Mouse (Mus musculus): ENCODE measurements around the gene Cyp2a12. TPM values are rescaled to one million over a fixed set of nuclear protein-coding genes. Genes with fewer than 3 reads are reported as not detected.
"Not testable (repeated sequence)": the region's sequence is repeated elsewhere in the genome, so short reads cannot be mapped to it uniquely, and the experiment has no call there.

Gene Cyp2a12
- not detected in 2 replicates for total RNA-seq (2014; fragmentation: Nextera tagmentation)
- not detected in 2 replicates for total RNA-seq (2017)

DNA sequence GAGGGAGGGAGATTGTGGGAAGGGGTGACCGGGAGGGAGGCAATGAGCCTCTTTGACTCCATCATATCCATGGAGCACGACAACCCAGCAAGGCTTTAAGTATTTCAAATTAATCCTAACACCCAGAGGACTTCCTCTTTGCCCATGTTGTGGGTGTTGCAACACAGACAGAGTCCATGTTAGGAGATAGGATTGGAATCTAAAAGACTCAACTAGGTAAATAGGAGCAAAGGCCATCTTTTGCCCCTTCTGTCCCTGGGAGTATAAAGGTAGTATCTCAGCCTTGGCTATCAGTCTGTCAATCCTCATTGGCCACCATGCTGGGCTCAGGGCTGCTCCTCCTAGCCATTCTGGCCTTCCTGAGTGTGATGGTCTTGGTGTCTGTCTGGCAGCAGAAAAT is at the start of gene Cyp2a12:
Gene Cyp2a12, plus strand, starts transcription at position 293 of the 400 bp plus-strand sequence.
- no peak for ATAC-seq (replicated peaks; ENCODE audit: low FRiP score, low TSS enrichment, poor library complexity, severe bottlenecking)

DNA sequence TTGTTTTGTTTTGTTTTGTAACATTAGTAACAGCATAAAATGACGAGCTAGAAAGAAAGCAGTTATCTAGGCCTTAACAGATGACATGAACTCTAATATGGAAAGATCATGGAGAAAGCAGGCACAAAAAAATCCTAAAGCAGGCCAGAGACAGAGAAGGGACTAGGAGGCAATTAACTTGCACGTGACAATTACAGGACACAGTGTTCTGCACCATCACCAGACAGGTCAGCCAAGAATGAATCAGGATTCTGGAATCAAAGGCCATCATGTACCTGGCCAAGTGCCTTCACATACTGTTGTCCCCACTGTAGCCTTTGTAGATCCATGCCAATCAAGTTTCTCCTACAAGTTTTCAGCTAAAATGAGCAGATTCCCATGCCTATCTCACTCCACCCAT is 47.4 kb upstream of the Cyp2a12 start:
- not testable (repeated sequence) for ATAC-seq (replicated peaks; ENCODE audit: low FRiP score, low TSS enrichment, poor library complexity, severe bottlenecking)

DNA sequence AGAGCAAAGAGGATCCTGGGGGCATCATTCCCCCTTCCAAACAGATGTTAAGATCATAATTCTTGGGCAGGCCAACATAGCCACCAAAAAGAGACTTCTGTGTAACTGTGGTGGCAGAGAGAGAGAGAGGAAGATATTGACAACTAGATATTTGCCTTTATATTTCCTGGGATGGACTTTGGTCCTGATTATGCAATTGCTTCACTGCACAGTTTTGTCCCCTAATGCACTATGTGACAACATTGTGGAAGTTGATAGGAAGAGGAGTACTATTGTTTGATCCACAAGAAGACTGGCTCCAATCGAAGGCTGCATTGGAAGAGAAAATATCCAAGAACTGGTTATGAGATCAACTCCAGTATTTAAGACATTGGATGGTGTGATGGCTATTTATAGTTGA is 46.9 kb upstream of the Cyp2a12 start:
- ATAC-seq (replicated peaks; ENCODE audit: low FRiP score, low TSS enrichment, poor library complexity, severe bottlenecking), result not testable (repeated sequence)

DNA sequence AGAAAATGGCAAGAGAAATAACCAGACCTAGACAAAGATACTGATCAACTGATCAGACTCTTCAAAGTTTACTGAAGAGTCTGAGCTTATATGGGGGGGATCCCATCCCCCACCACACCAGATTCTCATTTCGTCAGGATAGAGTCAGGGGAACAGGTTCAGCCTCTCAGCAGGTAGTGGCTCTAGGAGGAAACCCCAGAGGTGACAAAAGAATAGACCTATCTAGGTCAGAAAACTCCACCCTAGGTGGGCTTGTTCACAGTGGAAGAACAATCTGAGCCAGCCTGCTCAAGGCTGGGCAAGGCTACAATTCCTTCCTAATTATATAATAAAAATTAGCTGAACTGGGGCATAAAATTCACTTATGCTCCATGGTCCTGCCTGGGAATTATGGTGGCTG is 46.3 kb upstream of the Cyp2a12 start:
- ATAC-seq (replicated peaks; ENCODE audit: low FRiP score, low TSS enrichment, poor library complexity, severe bottlenecking), result no peak

DNA sequence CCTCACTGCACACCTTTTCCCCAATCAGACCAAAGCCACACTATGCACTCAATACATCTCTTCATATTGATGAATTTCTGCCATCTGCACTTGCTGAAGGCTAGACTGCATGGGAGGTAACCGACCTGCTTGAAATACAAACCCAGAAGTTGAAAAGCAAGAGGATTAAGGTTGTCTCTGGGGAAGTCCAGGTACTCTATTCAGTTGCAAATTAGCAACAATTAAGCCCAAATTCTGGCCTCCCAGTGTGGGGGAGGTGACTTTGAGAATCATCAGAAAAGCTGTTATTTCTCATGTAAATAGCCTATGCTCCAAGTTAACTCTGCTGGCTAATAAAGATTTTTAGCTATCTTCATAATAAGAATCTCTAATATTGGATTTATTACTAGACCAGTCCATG is 45.7 kb upstream of the Cyp2a12 start:
- ATAC-seq (replicated peaks; ENCODE audit: low FRiP score, low TSS enrichment, poor library complexity, severe bottlenecking), result not testable (repeated sequence)

DNA sequence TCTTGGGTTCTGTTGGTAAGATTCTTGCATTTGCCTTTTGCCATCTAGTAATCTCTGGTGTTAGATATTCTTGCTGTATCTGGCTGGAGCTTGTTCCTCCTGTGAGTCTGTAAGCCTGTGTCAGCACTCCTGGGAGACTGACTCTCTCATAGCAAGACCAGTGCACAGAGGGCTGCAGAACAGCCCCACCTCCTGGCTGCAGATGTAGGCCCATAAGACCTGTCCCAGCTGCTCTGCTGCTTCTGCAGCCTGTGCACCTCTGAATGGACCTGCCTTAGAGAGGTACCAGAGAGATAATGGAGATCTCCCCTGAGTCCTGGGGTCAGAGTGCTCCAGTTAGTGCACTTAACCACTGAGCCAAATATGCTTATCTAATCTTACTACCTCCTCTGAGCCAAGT is 2.3 kb upstream of the Cyp2a12 start:
- not testable (repeated sequence) for ATAC-seq (replicated peaks; ENCODE audit: low FRiP score, low TSS enrichment, poor library complexity, severe bottlenecking)

DNA sequence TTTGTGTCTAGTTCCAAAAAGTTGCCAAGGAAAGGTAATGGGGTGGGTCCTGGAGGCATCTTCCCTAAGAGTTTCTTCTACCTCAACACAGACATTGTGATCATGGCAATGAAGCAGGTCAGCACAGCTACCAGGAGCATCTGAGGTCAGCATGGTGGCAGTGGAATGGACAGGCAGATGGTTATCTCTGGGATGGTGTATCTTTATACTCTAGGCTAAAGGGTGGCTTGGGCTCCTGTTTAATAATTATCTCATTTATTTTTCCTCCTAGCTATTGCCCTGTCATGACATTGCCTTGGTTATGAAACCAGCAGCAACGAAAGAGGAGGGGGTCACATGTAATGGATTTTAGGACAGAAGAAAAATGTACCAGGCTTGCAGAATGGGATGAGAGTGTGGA is 20.0 kb downstream of the Cyp2a12 start:
- ATAC-seq (replicated peaks; ENCODE audit: low FRiP score, low TSS enrichment, poor library complexity, severe bottlenecking), result not testable (repeated sequence)

DNA sequence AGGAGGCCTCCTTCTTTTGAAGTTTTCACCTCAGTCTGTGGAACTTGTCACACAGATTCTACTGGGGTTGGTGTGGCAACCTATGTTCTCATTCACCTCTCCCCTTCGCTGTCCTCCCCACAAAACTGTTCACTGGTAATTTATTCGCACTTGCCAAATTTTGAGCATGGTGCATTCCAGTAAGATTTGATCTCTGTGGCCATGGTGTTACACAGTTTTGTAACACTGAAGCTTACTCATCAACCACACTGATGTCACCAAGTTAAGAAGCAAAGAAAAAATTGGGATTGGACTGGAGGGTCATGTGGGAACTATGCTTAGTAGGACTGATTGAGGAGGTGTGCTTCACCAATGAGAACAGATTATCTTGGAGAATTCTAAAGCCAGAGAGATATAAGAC is 30.5 kb downstream of the Cyp2a12 start:
- not testable (repeated sequence) for ATAC-seq (replicated peaks; ENCODE audit: low FRiP score, low TSS enrichment, poor library complexity, severe bottlenecking)

DNA sequence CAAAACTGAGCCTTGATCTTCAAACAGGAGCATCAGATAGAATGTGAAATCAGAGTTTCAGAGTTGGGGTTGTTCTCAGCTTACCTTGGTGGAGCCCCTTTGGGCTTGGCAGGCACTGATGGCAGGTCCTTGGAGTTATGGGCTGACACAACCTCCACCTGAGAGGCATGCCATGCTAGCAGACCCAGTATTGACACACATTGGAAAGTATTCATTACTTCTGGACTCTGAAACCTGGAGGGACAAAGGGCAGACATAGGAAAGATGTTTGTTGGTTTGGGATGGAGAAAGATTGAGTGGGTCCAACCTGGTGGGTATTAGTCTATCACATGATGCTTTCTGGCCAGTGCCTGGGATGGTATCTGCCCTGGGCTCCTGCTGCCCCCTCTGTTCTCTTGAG is 31.0 kb downstream of the Cyp2a12 start:
- not testable (repeated sequence) for ATAC-seq (replicated peaks; ENCODE audit: low FRiP score, low TSS enrichment, poor library complexity, severe bottlenecking)

DNA sequence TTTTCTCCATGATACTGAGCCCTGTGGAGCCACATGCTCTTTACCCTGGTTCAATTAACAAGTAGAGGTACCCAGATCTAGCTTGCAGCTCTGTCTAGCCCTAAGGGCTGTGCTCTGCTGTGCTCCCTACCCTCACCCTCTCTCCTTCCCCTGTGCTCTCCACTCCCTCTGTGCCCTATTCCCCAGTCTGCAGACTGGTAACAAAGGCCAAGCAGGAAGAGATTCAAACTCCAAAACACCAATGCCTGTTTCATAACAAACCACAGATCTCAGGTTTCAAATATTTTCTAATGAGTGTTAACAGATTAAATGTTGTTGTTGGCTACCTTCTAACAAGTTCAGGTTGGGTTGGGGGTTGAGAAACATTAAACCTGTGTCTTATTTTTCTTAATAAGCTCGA is 49.8 kb downstream of the Cyp2a12 start:
- ATAC-seq (replicated peaks; ENCODE audit: low FRiP score, low TSS enrichment, poor library complexity, severe bottlenecking), result no peak

DNA sequence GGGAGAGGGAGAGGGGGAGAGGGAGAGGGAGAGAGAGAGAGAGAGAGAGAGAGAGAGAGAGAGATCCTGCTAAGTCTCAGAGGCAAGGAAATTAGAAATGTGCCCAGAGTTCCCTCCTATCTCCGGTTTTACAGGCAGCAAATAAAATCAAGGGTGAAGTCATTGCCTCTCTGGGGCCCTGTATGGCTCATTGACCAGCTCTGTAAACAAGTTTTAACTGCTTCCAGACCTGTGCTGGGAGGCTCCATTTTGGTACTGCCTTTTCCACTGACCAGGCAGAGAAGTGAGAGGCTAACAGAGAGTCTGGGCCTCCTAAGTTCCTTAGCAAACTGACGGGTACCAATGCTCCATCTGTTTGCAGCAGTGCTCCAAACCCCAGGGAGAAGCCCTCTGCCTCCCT is 52.7 kb downstream of the Cyp2a12 start:
- no peak for ATAC-seq (replicated peaks; ENCODE audit: low FRiP score, low TSS enrichment, poor library complexity, severe bottlenecking)

Other genes starting within 250 kb of the Cyp2a12 start
- gene Cyp2g1, start 220.2 kb upstream of the Cyp2a12 start, total RNA-seq (2014; fragmentation: Nextera tagmentation), result not detected in 2 replicates
- not detected in 2 replicates for gene Cyp2g1, start 220.2 kb upstream of the Cyp2a12 start, total RNA-seq (2017)
- gene Cyp2a5, start 193.8 kb upstream of the Cyp2a12 start, total RNA-seq (2014; fragmentation: Nextera tagmentation), result not detected in 2 replicates
- not detected in 2 replicates for gene Cyp2a5, start 193.8 kb upstream of the Cyp2a12 start, total RNA-seq (2017)
- gene Cyp2a22, start 89.7 kb upstream of the Cyp2a12 start, total RNA-seq (2014; fragmentation: Nextera tagmentation), result not detected in 2 replicates
- not detected in 2 replicates for gene Cyp2a22, start 89.7 kb upstream of the Cyp2a12 start, total RNA-seq (2017)
- not detected in 2 replicates for gene Cyp2f2, start 90.8 kb downstream of the Cyp2a12 start, total RNA-seq (2014; fragmentation: Nextera tagmentation)
- gene Cyp2f2, start 90.8 kb downstream of the Cyp2a12 start, total RNA-seq (2017), result not detected in 2 replicates
- gene Cyp2t4, start 124.6 kb downstream of the Cyp2a12 start, total RNA-seq (2014; fragmentation: Nextera tagmentation), result not detected in 2 replicates
- not detected in 2 replicates for gene Cyp2t4, start 124.6 kb downstream of the Cyp2a12 start, total RNA-seq (2017)
- 23.6 and 24.3 TPM in 2 replicates for gene Egln2, start 137.7 kb downstream of the Cyp2a12 start, total RNA-seq (2014; fragmentation: Nextera tagmentation)
- gene Egln2, start 137.7 kb downstream of the Cyp2a12 start, total RNA-seq (2017), result 19.5 and 22.1 TPM in 2 replicates
- gene Rab4b, start 149.8 kb downstream of the Cyp2a12 start, total RNA-seq (2014; fragmentation: Nextera tagmentation), result 16.2 and 30.1 TPM in 2 replicates
- gene Rab4b, start 149.8 kb downstream of the Cyp2a12 start, total RNA-seq (2017), result 3.0 and 7.5 TPM in 2 replicates
- gene Gm21983, start 152.0 kb downstream of the Cyp2a12 start, total RNA-seq (2014; fragmentation: Nextera tagmentation), result not detected in 2 replicates
- gene Gm21983, start 152.0 kb downstream of the Cyp2a12 start, total RNA-seq (2017), result not detected in 2 replicates
- gene Mia, start 152.1 kb downstream of the Cyp2a12 start, total RNA-seq (2014; fragmentation: Nextera tagmentation), result not detected in 2 replicates
- not detected in 2 replicates for gene Mia, start 152.1 kb downstream of the Cyp2a12 start, total RNA-seq (2017)
- 6.9 and 7.0 TPM in 2 replicates for gene BC024978, start 166.7 kb downstream of the Cyp2a12 start, total RNA-seq (2014; fragmentation: Nextera tagmentation)
- gene BC024978, start 166.7 kb downstream of the Cyp2a12 start, total RNA-seq (2017), result 1.3 and 4.9 TPM in 2 replicates
- 297 and 325 TPM in 2 replicates for gene Snrpa, start 167.2 kb downstream of the Cyp2a12 start, total RNA-seq (2014; fragmentation: Nextera tagmentation)
- 90.7 and 109 TPM in 2 replicates for gene Snrpa, start 167.2 kb downstream of the Cyp2a12 start, total RNA-seq (2017)
- gene Itpkc, start 199.6 kb downstream of the Cyp2a12 start, total RNA-seq (2014; fragmentation: Nextera tagmentation), result 2.3 and 5.3 TPM in 2 replicates
- gene Itpkc, start 199.6 kb downstream of the Cyp2a12 start, total RNA-seq (2017), result 3.3 and 5.9 TPM in 2 replicates
- 13.0 and 26.7 TPM in 2 replicates for gene Coq8b, start 203.9 kb downstream of the Cyp2a12 start, total RNA-seq (2014; fragmentation: Nextera tagmentation)
- 8.2 and 10.7 TPM in 2 replicates for gene Coq8b, start 203.9 kb downstream of the Cyp2a12 start, total RNA-seq (2017)
- gene Numbl, start 229.4 kb downstream of the Cyp2a12 start, total RNA-seq (2014; fragmentation: Nextera tagmentation), result 0.94 and 3.0 TPM in 2 replicates
- 0.38 and 0.66 TPM in 2 replicates for gene Numbl, start 229.4 kb downstream of the Cyp2a12 start, total RNA-seq (2017)